Mouse (Mus musculus) midbrain, embryonic 13.5 days (tissue): ENCODE measurements at regions not wholly inside any gene's neighbourhood (a gene's known extent, or its start where the extent isn't known, plus 50 kb on each side); places are given as distances from the start of the nearest gene placed in this dataset.

Experiments used
- ATAC-seq: fragments of 200-750 bp; cut with Nextera tagmentation; 2 replicates; pipeline ENCODE4 v1.8.0; 2017; ENCODE audit warnings: mild to moderate bottlenecking, moderate TSS enrichment, moderate library complexity
- H3K27ac ChIP-seq: fragments of 300-500 bp; sonication (generic); 2 replicates; pipeline ENCODE4 v1.5.1; 2015; ENCODE audit warnings: inconsistent platforms, mild to moderate bottlenecking, moderate library complexity
- H3K27me3 ChIP-seq: fragments of 300-500 bp; sonication (generic); 2 replicates; pipeline ENCODE4 v1.6.1; 2015; ENCODE audit warnings: mild to moderate bottlenecking, inconsistent platforms
- H3K36me3 ChIP-seq: fragments of 300-500 bp; sonication (generic); 2 replicates; pipeline ENCODE4 v1.6.1; 2015; ENCODE audit warnings: mild to moderate bottlenecking, inconsistent platforms
- H3K4me1 ChIP-seq: fragments of 300-500 bp; sonication (generic); replicated peaks from 2 replicates; pipeline ENCODE4 v1.6.1; 2015; ENCODE audit warnings: inconsistent platforms
- H3K4me2 ChIP-seq: fragments of 300-500 bp; sonication (generic); replicated peaks from 2 replicates; pipeline ENCODE4 v1.6.1; 2015; ENCODE audit warnings: moderate library complexity, mild to moderate bottlenecking, inconsistent platforms
- H3K4me3 ChIP-seq: fragments of 300-500 bp; sonication (generic); replicated peaks from 2 replicates; pipeline ENCODE4 v1.5.1; 2015; ENCODE audit warnings: mild to moderate bottlenecking, inconsistent platforms
- H3K9ac ChIP-seq: fragments of 300-500 bp; sonication (generic); replicated peaks from 2 replicates; pipeline ENCODE4 v1.6.1; 2015; ENCODE audit warnings: mild to moderate bottlenecking, inconsistent platforms
- H3K9me3 ChIP-seq: fragments of 300-500 bp; sonication (generic); 2 replicates; pipeline ENCODE4 v1.6.1; 2016; ENCODE audit warnings: mild to moderate bottlenecking, inconsistent platforms
- whole genome bisulfite sequencing: fragments of 180-500 bp; shearing (Covaris S2); methylation state at CpG from one replicate; pipeline ENCODE4 v1.1.7; 2015; 5-methylcytosine and 5-hydroxymethylcytosine counted together

DNA sequence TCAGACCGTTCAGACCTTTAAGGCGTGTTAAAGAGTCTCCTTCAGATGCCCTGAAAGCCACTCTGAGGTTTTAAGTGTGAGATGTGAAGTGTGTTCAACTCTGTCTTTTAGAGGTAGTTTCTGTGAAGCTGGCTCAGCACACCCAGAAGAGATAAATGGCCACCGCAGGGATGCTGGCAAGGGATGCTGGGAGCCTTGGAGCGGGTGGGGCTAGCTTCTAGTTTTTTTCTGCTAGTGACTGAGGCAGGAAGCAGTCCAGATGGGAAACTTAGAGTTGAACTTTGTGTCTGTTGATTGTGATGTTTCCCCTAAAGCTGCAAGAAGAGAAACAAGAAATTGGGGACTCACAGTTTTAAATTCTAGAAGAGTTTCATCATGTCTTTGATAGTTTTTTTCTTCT is 143.5 kb downstream of the Cdca7 start:
- H3K27ac ChIP-seq, result no peak overlapping the region
- no peak overlapping the region for H3K4me3 ChIP-seq
- H3K9ac ChIP-seq, result no peak overlapping the region
- ATAC-seq, result no peak
- 29% methylated on average over 4 of the region's 4 CpGs for WGBS
- H3K27me3 ChIP-seq, result peaks cover 63% of the 10 kb centered on the region
- peaks cover 21% of the 10 kb centered on the region for H3K4me1 ChIP-seq
- no peaks in the 10 kb centered on the region for H3K9me3 ChIP-seq
- H3K4me2 ChIP-seq, result no peak overlapping the region
- no peaks in the 10 kb centered on the region for H3K36me3 ChIP-seq

- ATAC-seq, result 0 out of 2 replicates have a peak, but pooled peaks have one; percentile 14
- Histone ChIP-seq H3K27me3 (peaks cover 56% of the 10 kb centered on the region), H3K36me3 (no peaks in the 10 kb centered on the region), H3K4me2 (peak overlapping the region; percentile 37), H3K4me1 (peaks cover 17% of the 10 kb centered on the region), H3K27ac (no peak overlapping the region), H3K4me3 (peak overlapping the region; percentile 11; the same call in 1 of the 2 replicates), H3K9ac (no peak overlapping the region; the same call in 1 of the 2 replicates), H3K9me3 (no peaks in the 10 kb centered on the region)
- 1% methylated on average over 9 of the region's 9 CpGs for WGBS
Observed at GRCm38 (mm10) chr2:72620182-72620652, 144.3 kb downstream of the Cdca7 start.

- ATAC-seq, result no peak
- WGBS, result 65% methylated on average over 3 of the region's 3 CpGs
Observed at GRCm38 (mm10) chr2:72627915-72628314, 152.0 kb downstream of the Cdca7 start.

GRCm38 (mm10) chr2:72628626-72629470 is 152.9 kb downstream of the Cdca7 start:
- Histone ChIP-seq H3K9ac (no peak overlapping the region), H3K4me2 (peak overlapping the region; percentile 1; the same call in 1 of the 2 replicates), H3K27me3 (peaks cover 26% of the 10 kb centered on the region), H3K9me3 (no peaks in the 10 kb centered on the region), H3K27ac (0 out of 2 replicates have a peak overlapping the region, but pooled peaks have one; percentile 22), H3K4me1 (peaks cover 31% of the 10 kb centered on the region), H3K4me3 (no peak overlapping the region), H3K36me3 (no peaks in the 10 kb centered on the region)
- WGBS, result 42% methylated on average over 16 of the region's 16 CpGs
- ATAC-seq, result no peak

More at GRCm38 (mm10) chr2:72627915-72628314, 152.0 kb downstream of the Cdca7 start:
- Histone ChIP-seq H3K9ac (no peak overlapping the region), H3K4me3 (no peak overlapping the region), H3K36me3 (no peaks in the 10 kb centered on the region), H3K27ac (no peak overlapping the region), H3K9me3 (no peaks in the 10 kb centered on the region), H3K27me3 (peaks cover 29% of the 10 kb centered on the region), H3K4me1 (peaks cover 31% of the 10 kb centered on the region), H3K4me2 (no peak overlapping the region)

- ATAC-seq, result no peak
- H3K27me3 ChIP-seq, result peaks cover 26% of the 10 kb centered on the region
- H3K27ac ChIP-seq, result no peak overlapping the region
- H3K4me2 ChIP-seq, result no peak overlapping the region
- WGBS, result 62% methylated on average over 14 of the region's 14 CpGs
- no peak overlapping the region for H3K4me3 ChIP-seq
- H3K4me1 ChIP-seq, result peaks cover 31% of the 10 kb centered on the region
- no peaks in the 10 kb centered on the region for H3K36me3 ChIP-seq
- H3K9me3 ChIP-seq, result no peaks in the 10 kb centered on the region
- H3K9ac ChIP-seq, result no peak overlapping the region
Observed at GRCm38 (mm10) chr2:72629691-72630461, 153.9 kb downstream of the Cdca7 start.

GRCm38 (mm10) chr2:72637881-72638620 is 162.1 kb downstream of the Cdca7 start:
- peaks cover 16% of the 10 kb centered on the region for H3K27me3 ChIP-seq
- no peaks in the 10 kb centered on the region for H3K9me3 ChIP-seq
- no peak overlapping the region for H3K9ac ChIP-seq
- H3K4me3 ChIP-seq, result no peak overlapping the region
- H3K4me2 ChIP-seq, result no peak overlapping the region
- H3K4me1 ChIP-seq, result peaks cover 28% of the 10 kb centered on the region
- peak; percentile 77 for ATAC-seq
- 37% methylated on average over 9 of the region's 9 CpGs for WGBS
- peak overlapping the region; percentile 51; the same call in 1 of the 2 replicates for H3K27ac ChIP-seq
- H3K36me3 ChIP-seq, result no peaks in the 10 kb centered on the region

- ATAC-seq, result peak; percentile 48; the same call in 1 of the 2 replicates
- no peak overlapping the region for H3K9ac ChIP-seq
- H3K27me3 ChIP-seq, result peaks cover 16% of the 10 kb centered on the region
- no peak overlapping the region for H3K4me3 ChIP-seq
- no peaks in the 10 kb centered on the region for H3K9me3 ChIP-seq
- H3K36me3 ChIP-seq, result no peaks in the 10 kb centered on the region
- no peak overlapping the region for H3K4me2 ChIP-seq
- WGBS, result 58% methylated on average over 4 of the region's 4 CpGs
- peaks cover 28% of the 10 kb centered on the region for H3K4me1 ChIP-seq
- H3K27ac ChIP-seq, result peak overlapping the region; percentile 47
Observed at GRCm38 (mm10) chr2:72639022-72639421, 163.1 kb downstream of the Cdca7 start.

- ATAC-seq, result no peak
- H3K4me3 ChIP-seq, result no peak overlapping the region
Observed at GRCm38 (mm10) chr2:72641228-72641627, 165.3 kb downstream of the Cdca7 start.

DNA sequence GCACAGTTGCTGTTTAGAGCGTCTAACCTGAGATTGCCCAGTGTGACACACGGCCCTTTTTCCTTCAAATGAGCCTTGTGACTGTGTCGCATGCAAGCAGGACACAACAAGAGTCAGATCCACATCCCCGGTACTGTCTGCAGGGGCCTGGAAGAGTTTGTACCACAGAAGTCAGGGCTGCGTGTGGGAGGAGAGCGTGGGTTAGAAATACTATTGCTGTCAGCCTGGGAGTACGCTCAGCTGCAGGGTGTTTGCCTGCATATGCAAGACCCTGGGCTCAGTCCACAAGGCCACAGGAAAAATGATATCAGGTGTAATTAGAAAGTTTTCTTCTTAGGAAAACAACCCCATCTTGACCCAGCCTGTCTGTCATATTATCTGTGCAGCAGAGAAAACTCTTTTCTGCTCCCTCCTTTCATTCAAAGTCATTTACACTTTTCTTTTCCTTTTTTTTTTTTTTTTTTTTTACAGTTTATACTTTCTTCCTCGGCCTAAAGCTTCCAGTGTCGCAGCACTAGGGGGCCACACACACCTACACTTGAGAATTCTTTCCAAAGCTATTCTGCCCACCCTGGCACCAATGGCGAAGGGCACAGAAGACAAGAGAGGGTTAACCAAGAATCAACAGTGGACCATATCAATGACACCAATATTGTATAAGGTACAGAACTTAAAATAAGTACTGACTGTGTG is 168.3 kb downstream of the Cdca7 start:
- ATAC-seq, result no peak
- no peaks in the 10 kb centered on the region for H3K36me3 ChIP-seq
- peaks cover 10% of the 10 kb centered on the region; the same call in 1 of the 2 replicates for H3K27me3 ChIP-seq
- no peak overlapping the region for H3K9ac ChIP-seq
- no peaks in the 10 kb centered on the region for H3K9me3 ChIP-seq
- H3K4me3 ChIP-seq, result no peak overlapping the region
- WGBS, result 84% methylated on average over 10 of the region's 10 CpGs
- H3K4me2 ChIP-seq, result no peak overlapping the region
- peaks cover 3% of the 10 kb centered on the region for H3K4me1 ChIP-seq
- H3K27ac ChIP-seq, result no peak overlapping the region

More at GRCm38 (mm10) chr2:72641228-72641627, 165.3 kb downstream of the Cdca7 start:
- peaks cover 28% of the 10 kb centered on the region for H3K4me1 ChIP-seq
- no peak overlapping the region for H3K4me2 ChIP-seq
- H3K9ac ChIP-seq, result no peak overlapping the region
- H3K36me3 ChIP-seq, result no peaks in the 10 kb centered on the region
- no peak overlapping the region for H3K27ac ChIP-seq
- H3K9me3 ChIP-seq, result no peaks in the 10 kb centered on the region
- peaks cover 10% of the 10 kb centered on the region for H3K27me3 ChIP-seq

DNA sequence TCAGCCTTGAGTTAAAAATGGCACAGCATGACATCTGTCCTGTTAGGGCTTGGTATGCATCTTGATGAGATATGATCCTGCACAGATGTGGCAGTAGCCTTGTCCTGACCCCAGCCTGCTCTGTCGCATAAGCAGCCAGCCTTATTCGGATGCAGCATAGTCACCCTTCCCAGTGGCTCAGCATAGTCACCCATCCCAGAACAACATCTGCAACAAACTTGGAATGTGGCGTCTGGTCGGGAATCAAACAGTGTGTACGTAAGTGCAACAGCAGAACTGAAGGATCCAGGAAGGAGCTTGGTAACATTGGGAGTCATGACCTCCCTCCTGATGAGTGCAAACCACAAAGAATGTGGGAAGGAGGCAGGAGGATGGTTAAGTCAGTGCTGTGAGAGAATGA is 171.7 kb downstream of the Cdca7 start:
- no peaks in the 10 kb centered on the region for H3K9me3 ChIP-seq
- WGBS, result 73% methylated on average over 5 of the region's 5 CpGs
- H3K9ac ChIP-seq, result no peak overlapping the region
- ATAC-seq, result no peak
- no peak overlapping the region for H3K4me3 ChIP-seq
- peaks cover 7% of the 10 kb centered on the region; the same call in 1 of the 2 replicates for H3K27me3 ChIP-seq
- no peak overlapping the region for H3K27ac ChIP-seq
- H3K4me1 ChIP-seq, result no peaks in the 10 kb centered on the region; the same call in 1 of the 2 replicates
- H3K4me2 ChIP-seq, result no peak overlapping the region
- no peaks in the 10 kb centered on the region for H3K36me3 ChIP-seq

- no peak for ATAC-seq
- Histone ChIP-seq H3K4me1 (no peaks in the 10 kb centered on the region; the same call in 1 of the 2 replicates), H3K27me3 (peaks cover 7% of the 10 kb centered on the region; the same call in 1 of the 2 replicates), H3K4me3 (no peak overlapping the region), H3K36me3 (no peaks in the 10 kb centered on the region), H3K9ac (no peak overlapping the region), H3K4me2 (no peak overlapping the region), H3K9me3 (no peaks in the 10 kb centered on the region), H3K27ac (no peak overlapping the region)
- 49% methylated on average over 5 of the region's 5 CpGs for WGBS
Observed at GRCm38 (mm10) chr2:72648294-72648693, 172.3 kb downstream of the Cdca7 start.
